In the genomic region with DNA sequence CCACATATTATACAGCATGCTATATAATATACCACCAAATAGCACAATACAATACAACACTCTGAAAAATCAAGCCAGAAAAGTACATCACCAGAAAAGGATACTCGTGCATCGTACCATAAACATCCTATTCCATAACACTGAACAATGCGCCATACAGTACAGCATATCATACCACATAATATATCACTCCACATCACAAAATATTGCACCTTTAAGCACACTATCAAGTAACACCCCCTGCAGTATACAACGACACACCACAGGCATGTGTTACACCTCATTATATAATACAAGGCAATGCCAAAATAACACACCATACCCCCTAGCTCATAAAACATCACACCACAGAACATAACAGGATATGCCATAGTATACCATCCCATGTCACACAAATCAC, we compare ENCODE assay signal across 16 mouse cellular contexts.
"Had no signal": no experiment of that assay in that cellular context is flagged by ENCODE, and none has a peak within 500 bp of the region (broad histone marks: within the 10 kb centered on the region; RNA-seq: fewer than 3 reads in every experiment).

No protein-coding gene starts in this region.

- H3K4me1 ChIP-seq: liver, embryonic 13.5 days; liver, embryonic 15.5 days; midbrain, embryonic 13.5 days; midbrain, embryonic 15.5 days; neural tube, embryonic 12.5 days had no signal

- H3K9me3 ChIP-seq: liver, embryonic 13.5 days; liver, embryonic 15.5 days; megakaryocyte, embryonic 14.5 days; midbrain, embryonic 13.5 days; midbrain, embryonic 15.5 days; neural tube, embryonic 12.5 days; stomach, embryonic 15.5 days had no signal

- H3K27me3 ChIP-seq: liver, embryonic 13.5 days; liver, embryonic 15.5 days; midbrain, embryonic 13.5 days; midbrain, embryonic 15.5 days; neural tube, embryonic 12.5 days; stomach, embryonic 15.5 days had no signal

- H3K9ac ChIP-seq: liver, embryonic 13.5 days; liver, embryonic 15.5 days; liver, postnatal 0 days; midbrain, embryonic 13.5 days; midbrain, embryonic 15.5 days; neural tube, embryonic 12.5 days; stomach, embryonic 15.5 days had no signal

- H3K36me3 ChIP-seq: liver, embryonic 13.5 days; liver, embryonic 15.5 days; midbrain, embryonic 13.5 days; midbrain, embryonic 15.5 days; neural tube, embryonic 12.5 days; stomach, embryonic 15.5 days had no signal

- H3K4me2 ChIP-seq: liver, embryonic 11.5 days; liver, embryonic 13.5 days; liver, embryonic 15.5 days; midbrain, embryonic 11.5 days; midbrain, embryonic 13.5 days; midbrain, embryonic 15.5 days; neural tube, embryonic 12.5 days; stomach, embryonic 15.5 days had no signal

- DNase-seq: liver, embryonic 13.5 days; liver, postnatal 0 days; right cerebral cortex, postnatal 14 days; thymus, adult 2 months; thymus, postnatal 25 days; thymus, postnatal 4 days had no signal

- H3K27ac ChIP-seq: liver, embryonic 13.5 days; liver, embryonic 15.5 days; macrophage; midbrain, embryonic 13.5 days; midbrain, embryonic 15.5 days; neural tube, embryonic 12.5 days; stomach, postnatal 0 days had no signal

- ATAC-seq: liver, postnatal 0 days; midbrain, embryonic 13.5 days; midbrain, embryonic 15.5 days had no signal

- H3K4me3 ChIP-seq: liver, embryonic 13.5 days; liver, embryonic 15.5 days; megakaryocyte, embryonic 14.5 days; midbrain, embryonic 13.5 days; midbrain, embryonic 15.5 days; neural tube, embryonic 12.5 days; stomach, embryonic 15.5 days had no signal
